Mouse (Mus musculus): Measurements from ENCODE around the gene Mfng. TPM values are rescaled to one million over a fixed set of nuclear protein-coding genes. Genes with fewer than 3 reads are reported as not detected.

Gene Mfng
- polyA plus RNA-seq, 2 experiments: 2.9 to 3.4 TPM

DNA sequence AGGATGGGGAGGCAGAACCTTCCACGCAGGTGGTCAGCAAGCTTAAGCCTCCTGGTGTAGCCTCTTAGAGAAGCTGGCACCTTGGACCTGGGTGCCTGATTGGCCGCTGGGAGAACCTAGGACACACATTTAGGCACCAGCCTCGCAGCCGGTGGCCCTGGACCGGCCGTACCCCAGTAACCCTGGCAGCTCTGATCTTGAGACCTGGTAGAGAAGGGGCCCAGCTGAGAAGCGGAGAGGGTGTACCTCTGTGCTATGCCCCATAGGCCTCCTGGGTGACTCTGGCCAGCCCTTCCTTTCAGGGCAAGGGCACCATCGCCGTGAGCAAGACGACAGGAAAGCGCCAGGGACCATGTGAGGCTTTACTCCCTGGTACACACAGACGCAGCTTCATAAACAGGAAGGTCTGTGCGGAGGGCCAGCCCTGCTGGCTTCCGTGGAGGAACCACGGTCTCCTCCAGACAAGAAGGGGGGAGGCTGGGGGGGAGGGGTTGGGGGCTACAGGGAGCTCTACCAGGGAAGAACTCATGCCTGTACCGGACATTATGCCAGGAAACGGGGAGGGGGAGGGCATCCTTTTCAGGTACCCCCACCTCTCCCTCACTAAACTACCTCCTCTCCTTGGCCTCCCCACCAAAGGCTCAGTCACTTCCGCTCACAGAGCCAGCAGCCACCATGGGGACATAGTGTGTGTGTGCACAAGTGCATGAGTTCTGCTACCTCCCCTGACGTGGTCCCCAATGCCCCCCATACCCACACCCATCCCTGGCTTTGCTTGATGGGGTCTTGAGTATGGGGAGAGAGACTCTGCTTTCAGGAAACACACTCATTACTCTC, 1.5 kb downstream of the Mfng start:
- peaks cover 0 to 7% of the 10 kb centered on the region in 2 experiments; a peak in 2 of 4 replicates for H3K4me1 ChIP-seq (replicated peaks; ENCODE audit: control insufficient read depth in 2 of 2, insufficient read depth in 2 of 2, low read length in 1 of 2)
- H3K27ac ChIP-seq: no peak overlapping the region
- H3K9me3 ChIP-seq (ENCODE audit: control insufficient read depth, low read length): no peaks in the 10 kb centered on the region
- no peaks in the 10 kb centered on the region for H3K27me3 ChIP-seq (ENCODE audit: control insufficient read depth, insufficient read depth, low read length)
- no peaks in the 10 kb centered on the region for H3K36me3 ChIP-seq (replicated peaks; ENCODE audit: control insufficient read depth, insufficient read depth, low read depth)
- H3K9ac ChIP-seq (replicated peaks): no peak overlapping the region
- TF ChIP-seq EP300 (IDR thresholded peaks at IDR 0.05; ENCODE audit: low read depth): no peak
- no peak for TF ChIP-seq CTCF (IDR thresholded peaks at IDR 0.05; ENCODE audit: low read depth)
- 19% methylated on average over 19 of the region's 19 CpGs for WGBS (ENCODE audit: insufficient replicate concordance)
- peak overlapping the region; percentile 21 to 45 for H3K4me3 ChIP-seq (ENCODE audit: insufficient read depth in 1 of 2, low read depth in 2 of 2, low read length in 2 of 2)
- no peak for DNase-seq (ENCODE audit: low read depth in 3 of 3, low spot score in 3 of 3)
- ATAC-seq (ENCODE audit: insufficient read depth): 0 out of 2 replicates have a peak, but pooled peaks have one; percentile 22
- peak overlapping the region; percentile 75 for H3K4me2 ChIP-seq (ENCODE audit: low read depth)

DNA sequence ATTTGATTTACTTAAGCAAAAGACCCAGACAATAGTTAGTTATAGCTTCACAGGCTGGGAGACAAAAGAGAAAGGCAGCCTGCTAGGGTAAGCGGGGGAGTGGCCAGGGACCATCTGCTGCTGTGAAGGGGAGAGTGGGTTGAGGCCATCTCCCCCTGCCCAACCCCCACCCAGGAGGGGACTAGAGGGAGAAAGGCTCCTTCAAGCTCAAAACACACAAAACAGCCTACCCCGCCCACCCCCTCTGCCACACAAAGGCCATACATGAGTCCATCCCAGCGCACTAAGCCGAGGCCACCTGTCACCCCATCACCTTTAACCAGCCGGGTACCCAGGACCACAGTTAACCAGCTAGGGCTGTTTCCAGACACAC, 2.3 kb downstream of the Mfng start:
- no peak overlapping the region for H3K9ac ChIP-seq (replicated peaks)
- no peaks in the 10 kb centered on the region for H3K27me3 ChIP-seq (ENCODE audit: control insufficient read depth, insufficient read depth, low read length)
- no peaks in the 10 kb centered on the region for H3K36me3 ChIP-seq (replicated peaks; ENCODE audit: control insufficient read depth, insufficient read depth, low read depth)
- no peak overlapping the region; a peak in 1 of 4 replicates for H3K4me3 ChIP-seq (ENCODE audit: insufficient read depth in 1 of 2, low read depth in 2 of 2, low read length in 2 of 2)
- DNase-seq (ENCODE audit: low read depth in 3 of 3, low spot score in 3 of 3): no peak
- peak overlapping the region; percentile 75; the same call in 1 of the 2 replicates for H3K4me2 ChIP-seq (ENCODE audit: low read depth)
- no peaks in the 10 kb centered on the region for H3K9me3 ChIP-seq (ENCODE audit: control insufficient read depth, low read length)
- peaks cover 0 to 7% of the 10 kb centered on the region in 2 experiments; a peak in 2 of 4 replicates for H3K4me1 ChIP-seq (replicated peaks; ENCODE audit: control insufficient read depth in 2 of 2, insufficient read depth in 2 of 2, low read length in 1 of 2)
- WGBS (ENCODE audit: insufficient replicate concordance): 38% methylated on average over 5 of the region's 5 CpGs
- no peak overlapping the region for H3K27ac ChIP-seq
- no peak for ATAC-seq (ENCODE audit: insufficient read depth)
- TF ChIP-seq EP300 (IDR thresholded peaks at IDR 0.05; ENCODE audit: low read depth) (no peak), CTCF (IDR thresholded peaks at IDR 0.05; ENCODE audit: low read depth) (no peak)

DNA sequence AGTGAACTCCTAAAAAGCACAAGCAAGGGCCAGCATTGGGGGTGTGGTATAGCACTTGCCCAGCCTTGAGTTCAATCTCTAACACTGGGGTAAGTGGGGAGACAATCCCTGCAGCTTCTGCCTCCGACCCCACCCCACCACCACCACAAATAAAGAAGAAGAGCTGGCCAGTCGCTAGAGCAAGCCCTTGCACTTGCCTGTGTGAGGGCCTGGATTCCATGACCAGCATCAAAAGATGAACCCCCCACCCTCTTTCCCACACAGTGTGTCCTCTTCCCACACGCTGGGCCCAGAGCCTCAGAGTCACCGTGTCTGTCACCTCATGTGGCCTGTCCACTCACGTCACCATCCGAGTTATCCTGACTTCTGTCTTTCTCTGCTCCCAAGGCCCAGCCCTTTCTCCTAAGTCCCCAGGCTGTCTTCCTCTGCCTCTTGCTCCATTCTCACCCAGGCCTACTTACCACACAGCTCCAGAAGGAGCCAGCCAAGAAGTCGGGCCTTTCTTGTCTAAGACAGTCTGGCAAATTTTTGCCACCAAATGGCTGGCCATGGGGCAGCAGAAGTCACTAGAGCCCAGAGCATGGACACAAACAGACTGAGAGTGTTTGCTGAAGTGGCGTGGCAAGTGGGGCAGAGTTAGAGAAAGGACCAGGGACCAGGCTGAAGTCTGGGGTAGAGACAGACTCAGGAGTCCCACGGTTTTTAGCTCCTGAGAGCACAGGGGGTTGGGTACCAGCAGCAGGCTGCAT, 2.9 kb downstream of the Mfng start:
- Histone ChIP-seq H3K27me3 (ENCODE audit: control insufficient read depth, insufficient read depth, low read length) (no peaks in the 10 kb centered on the region), H3K9ac (replicated peaks) (no peak overlapping the region), H3K4me1 (replicated peaks; ENCODE audit: control insufficient read depth in 2 of 2, insufficient read depth in 2 of 2, low read length in 1 of 2) (peaks cover 0 to 7% of the 10 kb centered on the region in 2 experiments; a peak in 2 of 4 replicates), H3K4me3 (ENCODE audit: insufficient read depth in 1 of 2, low read depth in 2 of 2, low read length in 2 of 2) (no peak overlapping the region), H3K27ac (no peak overlapping the region), H3K9me3 (ENCODE audit: control insufficient read depth, low read length) (no peaks in the 10 kb centered on the region), H3K4me2 (ENCODE audit: low read depth) (no peak overlapping the region), H3K36me3 (replicated peaks; ENCODE audit: control insufficient read depth, insufficient read depth, low read depth) (no peaks in the 10 kb centered on the region)
- DNase-seq (ENCODE audit: low read depth in 3 of 3, low spot score in 3 of 3): no peak
- no peak for ATAC-seq (ENCODE audit: insufficient read depth)
- no peak for TF ChIP-seq EP300 (IDR thresholded peaks at IDR 0.05; ENCODE audit: low read depth)
- no peak for TF ChIP-seq CTCF (IDR thresholded peaks at IDR 0.05; ENCODE audit: low read depth)
- WGBS (ENCODE audit: insufficient replicate concordance): 59% methylated on average over 9 of the region's 9 CpGs

DNA sequence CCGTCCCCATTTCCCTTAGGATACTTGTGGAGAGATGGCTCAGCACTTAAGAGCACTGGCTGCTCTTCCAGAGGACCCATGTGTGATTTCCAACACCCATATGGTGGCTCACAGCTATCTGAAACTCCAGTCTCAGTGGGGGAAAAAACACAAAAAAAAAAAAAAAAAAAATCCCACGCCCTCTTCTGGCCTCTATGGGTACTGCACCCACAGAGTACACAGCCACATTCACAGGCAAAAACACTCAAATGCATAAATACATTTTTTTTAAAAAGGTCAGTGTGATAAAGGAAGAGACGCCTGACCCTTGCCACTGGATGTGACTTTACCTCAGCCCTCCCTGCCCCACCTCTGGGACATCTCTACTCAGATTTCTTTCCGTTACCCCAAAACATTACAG, 4.2 kb downstream of the Mfng start:
- WGBS (ENCODE audit: insufficient replicate concordance): 70% methylated on average over 4 of the region's 4 CpGs
- ATAC-seq (ENCODE audit: insufficient read depth): no peak

DNA sequence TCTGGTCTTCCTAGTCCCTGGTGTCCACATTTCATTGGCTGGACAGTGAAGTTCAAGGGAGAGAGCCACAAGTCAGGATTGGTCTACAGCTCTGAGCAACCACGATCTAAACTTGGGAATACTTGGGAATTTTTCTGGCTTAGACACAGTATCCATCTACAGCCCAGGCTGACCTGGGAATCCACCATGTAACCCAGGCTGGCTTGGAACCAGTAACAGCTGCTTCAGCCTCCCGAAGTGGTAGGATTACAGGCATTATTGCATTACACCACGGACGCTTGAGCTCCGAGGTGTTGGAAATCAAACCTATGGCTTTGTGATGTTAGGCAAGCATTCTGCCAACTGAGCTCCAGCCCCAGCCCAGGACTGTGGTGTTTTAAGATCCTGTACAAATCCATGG, 9.6 kb downstream of the Mfng start:
- no peak overlapping the region for H3K27ac ChIP-seq
- TF ChIP-seq EP300 (IDR thresholded peaks at IDR 0.05; ENCODE audit: low read depth) (no peak), CTCF (IDR thresholded peaks at IDR 0.05; ENCODE audit: low read depth) (no peak)
- no peak overlapping the region for H3K4me2 ChIP-seq (ENCODE audit: low read depth)
- H3K9me3 ChIP-seq (ENCODE audit: control insufficient read depth, low read length): no peaks in the 10 kb centered on the region
- WGBS (ENCODE audit: insufficient replicate concordance): 85% methylated on average over 5 of the region's 5 CpGs
- no peak overlapping the region for H3K4me3 ChIP-seq (ENCODE audit: insufficient read depth in 1 of 2, low read depth in 2 of 2, low read length in 2 of 2)
- no peaks in the 10 kb centered on the region for H3K36me3 ChIP-seq (replicated peaks; ENCODE audit: control insufficient read depth, insufficient read depth, low read depth)
- H3K9ac ChIP-seq (replicated peaks): no peak overlapping the region
- ATAC-seq (ENCODE audit: insufficient read depth) (no peak), DNase-seq (ENCODE audit: low read depth in 3 of 3, low spot score in 3 of 3) (no peak)
- H3K27me3 ChIP-seq (ENCODE audit: control insufficient read depth, insufficient read depth, low read length): no peaks in the 10 kb centered on the region
- no peaks in the 10 kb centered on the region for H3K4me1 ChIP-seq (replicated peaks; ENCODE audit: control insufficient read depth in 2 of 2, insufficient read depth in 2 of 2, low read length in 1 of 2)

More for the DNA sequence above, 4.2 kb downstream of the Mfng start:
- no peak for TF ChIP-seq EP300 (IDR thresholded peaks at IDR 0.05; ENCODE audit: low read depth)
- TF ChIP-seq CTCF (IDR thresholded peaks at IDR 0.05; ENCODE audit: low read depth): peak; percentile 53
- peaks cover 0 to 7% of the 10 kb centered on the region in 2 experiments; a peak in 2 of 4 replicates for H3K4me1 ChIP-seq (replicated peaks; ENCODE audit: control insufficient read depth in 2 of 2, insufficient read depth in 2 of 2, low read length in 1 of 2)
- H3K27ac ChIP-seq: no peak overlapping the region
- no peaks in the 10 kb centered on the region for H3K27me3 ChIP-seq (ENCODE audit: control insufficient read depth, insufficient read depth, low read length)
- no peak overlapping the region for H3K4me3 ChIP-seq (ENCODE audit: insufficient read depth in 1 of 2, low read depth in 2 of 2, low read length in 2 of 2)
- H3K4me2 ChIP-seq (ENCODE audit: low read depth): no peak overlapping the region
- no peak for DNase-seq (ENCODE audit: low read depth in 3 of 3, low spot score in 3 of 3)
- no peaks in the 10 kb centered on the region for H3K9me3 ChIP-seq (ENCODE audit: control insufficient read depth, low read length)
- H3K9ac ChIP-seq (replicated peaks): no peak overlapping the region
- H3K36me3 ChIP-seq (replicated peaks; ENCODE audit: control insufficient read depth, insufficient read depth, low read depth): no peaks in the 10 kb centered on the region

Measured in liver, embryonic 14.5 days (tissue).